Mouse (Mus musculus): Measurements from ENCODE around the gene Rbpj. TPM values are rescaled to one million over a fixed set of nuclear protein-coding genes. Genes with fewer than 3 reads are reported as not detected.

The Rbpj gene
- polyA plus RNA-seq, 1 experiment from 2014 or later, result 26.5 TPM

DNA sequence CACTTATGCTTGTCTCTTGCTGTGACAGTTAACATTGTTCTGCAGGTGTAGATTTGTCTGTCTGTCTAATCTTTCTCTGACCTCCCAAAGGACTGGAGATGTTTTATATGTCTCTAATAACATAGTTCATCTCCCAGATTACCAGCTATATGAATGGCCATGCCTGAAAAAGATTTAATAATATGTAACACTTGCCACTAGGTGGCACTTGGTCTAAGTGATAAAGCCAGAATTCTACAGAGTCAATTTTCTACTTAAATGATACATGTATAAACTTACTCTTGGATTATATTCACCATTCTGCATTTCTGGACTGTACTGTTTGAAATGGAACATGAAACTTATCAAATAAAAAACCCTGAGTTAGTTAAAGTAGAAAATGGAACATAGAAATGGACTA lies 132.6 kb downstream of the Rbpj start:
- H3K9ac ChIP-seq (ENCODE audit: low read depth, low read length), result no peak overlapping the region
- no peaks in the 10 kb centered on the region for H3K9me3 ChIP-seq (replicated peaks; ENCODE audit: control insufficient read depth, low read length, poor library complexity, severe bottlenecking)
- H3K27ac ChIP-seq (ENCODE audit: low read length), result no peak overlapping the region
- no peak overlapping the region for H3K4me3 ChIP-seq (ENCODE audit: low read depth, low read length)
- H3K4me2 ChIP-seq (ENCODE audit: low read length), result no peak overlapping the region
- no peak for ATAC-seq
- H3K4me1 ChIP-seq (ENCODE audit: control insufficient read depth, insufficient read depth, low read length), result peaks cover 10% of the 10 kb centered on the region
- no peaks in the 10 kb centered on the region for H3K36me3 ChIP-seq (ENCODE audit: control insufficient read depth, insufficient read depth, low read length)
- H3K27me3 ChIP-seq (ENCODE audit: control insufficient read depth, insufficient read depth, low read depth, low read length), result no peaks in the 10 kb centered on the region

DNA sequence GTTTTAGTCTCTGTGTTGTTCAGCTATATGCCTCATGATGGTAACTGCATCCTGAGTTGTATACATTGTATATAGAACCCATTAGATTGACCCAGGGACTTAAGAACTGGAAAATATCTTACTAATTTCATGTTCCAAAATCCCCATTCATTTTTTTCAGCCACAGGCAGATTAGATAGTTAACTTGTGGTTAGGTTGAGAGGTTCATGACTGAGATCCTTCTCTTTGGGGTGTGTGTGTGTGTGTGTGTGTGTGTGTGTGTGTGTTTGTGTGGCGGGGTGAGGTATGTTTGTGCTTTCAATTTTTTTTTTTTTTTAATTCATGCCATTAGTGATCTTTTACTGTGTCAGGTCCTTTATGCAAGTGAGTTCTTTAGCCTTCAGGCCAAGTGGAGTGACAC lies 133.2 kb downstream of the Rbpj start:
- no peaks in the 10 kb centered on the region for H3K9me3 ChIP-seq (replicated peaks; ENCODE audit: control insufficient read depth, low read length, poor library complexity, severe bottlenecking)
- no peak overlapping the region for H3K4me3 ChIP-seq (ENCODE audit: low read depth, low read length)
- 91% methylated on average over 1 of the region's 1 CpGs for WGBS
- H3K4me2 ChIP-seq (ENCODE audit: low read length), result no peak overlapping the region
- ATAC-seq, result no peak
- H3K36me3 ChIP-seq (ENCODE audit: control insufficient read depth, insufficient read depth, low read length), result no peaks in the 10 kb centered on the region
- H3K9ac ChIP-seq (ENCODE audit: low read depth, low read length), result no peak overlapping the region
- no peaks in the 10 kb centered on the region for H3K27me3 ChIP-seq (ENCODE audit: control insufficient read depth, insufficient read depth, low read depth, low read length)
- no peak overlapping the region for H3K27ac ChIP-seq (ENCODE audit: low read length)
- peaks cover 7% of the 10 kb centered on the region for H3K4me1 ChIP-seq (ENCODE audit: control insufficient read depth, insufficient read depth, low read length)

DNA sequence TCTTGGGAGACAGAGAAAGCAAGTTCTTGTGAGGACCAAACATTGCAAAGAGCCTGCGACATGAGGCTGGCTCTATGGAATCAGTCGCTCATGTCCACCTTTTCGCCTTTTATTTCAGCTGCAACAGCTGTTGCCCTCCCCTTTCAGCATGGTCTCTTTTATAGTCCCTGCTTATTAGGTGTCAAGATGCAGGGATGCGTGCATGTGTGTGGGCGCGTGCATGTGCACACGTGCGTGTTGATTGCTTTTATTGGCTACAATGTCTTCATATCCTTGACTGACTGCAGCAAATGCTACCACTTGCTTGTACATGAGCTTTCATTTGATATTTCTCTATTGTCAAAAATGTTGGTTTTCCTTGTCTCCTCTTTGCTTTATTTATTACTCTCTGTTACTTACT lies 136.2 kb downstream of the Rbpj start:
- no peak; the same call in 1 of the 2 replicates for ATAC-seq
- H3K4me1 ChIP-seq (ENCODE audit: control insufficient read depth, insufficient read depth, low read length), result peaks cover 1% of the 10 kb centered on the region; the same call in 1 of the 2 replicates
- H3K27me3 ChIP-seq (ENCODE audit: control insufficient read depth, insufficient read depth, low read depth, low read length), result no peaks in the 10 kb centered on the region
- no peak overlapping the region for H3K4me3 ChIP-seq (ENCODE audit: low read depth, low read length)
- no peak overlapping the region for H3K27ac ChIP-seq (ENCODE audit: low read length)
- H3K4me2 ChIP-seq (ENCODE audit: low read length), result no peak overlapping the region
- H3K9me3 ChIP-seq (replicated peaks; ENCODE audit: control insufficient read depth, low read length, poor library complexity, severe bottlenecking), result no peaks in the 10 kb centered on the region
- H3K9ac ChIP-seq (ENCODE audit: low read depth, low read length), result no peak overlapping the region
- 79% methylated on average over 8 of the region's 8 CpGs for WGBS
- no peaks in the 10 kb centered on the region for H3K36me3 ChIP-seq (ENCODE audit: control insufficient read depth, insufficient read depth, low read length)

DNA sequence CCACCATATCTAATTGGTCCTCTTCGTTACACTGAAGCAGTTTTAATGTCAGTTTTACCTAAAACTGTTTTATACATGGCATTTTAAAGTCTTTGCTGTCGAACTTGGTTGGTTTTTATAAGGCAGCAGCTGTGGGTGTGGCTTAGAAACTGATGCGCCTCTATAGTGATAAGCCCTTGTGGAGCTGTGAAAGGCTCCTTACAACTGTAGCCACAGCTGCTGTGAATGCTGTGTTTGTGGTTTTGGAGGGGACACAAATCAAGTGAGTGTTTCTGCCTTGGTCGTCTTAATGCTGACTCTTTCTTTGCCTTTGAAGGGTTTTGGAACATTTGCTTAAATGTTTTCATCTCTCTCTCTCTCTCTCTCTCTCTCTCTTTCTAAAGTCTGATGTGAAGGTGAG lies 139.5 kb downstream of the Rbpj start:
- Histone ChIP-seq H3K27me3 (ENCODE audit: control insufficient read depth, insufficient read depth, low read depth, low read length) (no peaks in the 10 kb centered on the region), H3K4me1 (ENCODE audit: control insufficient read depth, insufficient read depth, low read length) (peaks cover 5% of the 10 kb centered on the region; the same call in 1 of the 2 replicates), H3K36me3 (ENCODE audit: control insufficient read depth, insufficient read depth, low read length) (no peaks in the 10 kb centered on the region), H3K4me2 (ENCODE audit: low read length) (no peak overlapping the region), H3K27ac (ENCODE audit: low read length) (no peak overlapping the region), H3K9me3 (replicated peaks; ENCODE audit: control insufficient read depth, low read length, poor library complexity, severe bottlenecking) (no peaks in the 10 kb centered on the region), H3K4me3 (ENCODE audit: low read depth, low read length) (no peak overlapping the region), H3K9ac (ENCODE audit: low read depth, low read length) (no peak overlapping the region)
- no peak for ATAC-seq
- WGBS, result 90% methylated on average over 4 of the region's 4 CpGs

DNA sequence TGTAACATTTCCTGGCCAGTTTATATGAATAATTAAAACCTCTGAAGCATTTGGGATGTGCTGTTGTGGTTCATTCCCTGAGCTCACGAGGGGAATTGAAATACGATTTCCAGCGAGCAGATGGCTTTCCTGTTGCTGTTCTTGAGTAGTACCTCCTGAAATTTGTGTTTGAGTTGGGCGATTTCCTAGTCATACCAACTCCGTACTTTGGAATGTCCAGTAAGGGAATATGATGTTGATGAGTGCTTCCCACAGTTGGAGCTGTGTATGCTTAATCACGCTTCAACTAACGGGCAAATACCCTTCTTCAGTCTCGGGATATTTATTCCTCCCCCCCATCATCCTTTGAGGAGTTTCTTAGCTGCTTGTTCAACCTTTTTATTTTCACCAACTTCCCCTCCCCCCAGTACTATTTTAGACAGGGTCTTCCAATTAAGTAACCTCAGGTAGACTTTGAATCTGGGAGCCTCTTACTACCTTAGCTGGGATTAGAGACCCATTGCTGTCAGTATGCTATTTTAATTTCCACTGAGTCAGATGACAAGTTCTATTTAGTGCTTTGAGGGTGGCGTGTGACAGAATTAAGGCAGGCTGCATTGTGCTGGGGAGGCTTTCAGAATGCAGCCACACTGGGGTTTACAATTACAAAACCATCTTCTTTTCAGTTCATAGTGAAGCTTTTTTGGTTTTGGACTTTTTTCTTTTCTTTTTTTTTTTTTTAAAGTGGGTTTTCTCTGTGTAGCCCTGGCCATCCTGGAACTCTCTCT lies 141.5 kb downstream of the Rbpj start:
- Histone ChIP-seq H3K27me3 (ENCODE audit: control insufficient read depth, insufficient read depth, low read depth, low read length) (no peaks in the 10 kb centered on the region), H3K9ac (ENCODE audit: low read depth, low read length) (no peak overlapping the region), H3K9me3 (replicated peaks; ENCODE audit: control insufficient read depth, low read length, poor library complexity, severe bottlenecking) (no peaks in the 10 kb centered on the region), H3K4me2 (ENCODE audit: low read length) (no peak overlapping the region), H3K27ac (ENCODE audit: low read length) (no peak overlapping the region), H3K36me3 (ENCODE audit: control insufficient read depth, insufficient read depth, low read length) (no peaks in the 10 kb centered on the region), H3K4me1 (ENCODE audit: control insufficient read depth, insufficient read depth, low read length) (peaks cover 5% of the 10 kb centered on the region; the same call in 1 of the 2 replicates), H3K4me3 (ENCODE audit: low read depth, low read length) (no peak overlapping the region)
- WGBS, result 58% methylated on average over 9 of the region's 9 CpGs
- ATAC-seq, result no peak

DNA sequence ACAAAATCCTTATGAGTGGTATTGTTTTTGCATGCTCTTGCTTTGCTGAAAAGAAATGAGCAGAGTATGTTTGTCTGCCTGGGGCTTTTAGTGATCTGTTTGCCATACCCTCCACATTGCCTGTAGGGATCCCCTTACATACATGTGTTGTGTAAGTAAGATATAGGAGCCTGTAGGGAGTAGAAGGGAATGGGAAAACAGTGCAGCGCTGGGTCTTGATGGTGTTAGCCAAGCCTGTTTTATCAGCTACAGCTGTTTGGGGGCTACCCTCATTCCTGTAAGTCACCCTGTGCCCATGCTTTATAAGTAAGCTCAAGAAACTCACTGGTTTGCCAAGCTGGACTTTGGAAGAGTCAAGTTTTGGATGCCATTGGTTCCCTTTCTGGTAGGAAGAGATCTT lies 152.9 kb downstream of the Rbpj start:
- Histone ChIP-seq H3K4me3 (ENCODE audit: low read depth, low read length) (no peak overlapping the region), H3K36me3 (ENCODE audit: control insufficient read depth, insufficient read depth, low read length) (no peaks in the 10 kb centered on the region), H3K27me3 (ENCODE audit: control insufficient read depth, insufficient read depth, low read depth, low read length) (no peaks in the 10 kb centered on the region), H3K9ac (ENCODE audit: low read depth, low read length) (no peak overlapping the region), H3K4me1 (ENCODE audit: control insufficient read depth, insufficient read depth, low read length) (peaks cover 5% of the 10 kb centered on the region; the same call in 1 of the 2 replicates), H3K27ac (ENCODE audit: low read length) (no peak overlapping the region), H3K4me2 (ENCODE audit: low read length) (no peak overlapping the region), H3K9me3 (replicated peaks; ENCODE audit: control insufficient read depth, low read length, poor library complexity, severe bottlenecking) (no peaks in the 10 kb centered on the region)
- no peak for ATAC-seq
- 100% methylated on average over 1 of the region's 1 CpGs for WGBS

DNA sequence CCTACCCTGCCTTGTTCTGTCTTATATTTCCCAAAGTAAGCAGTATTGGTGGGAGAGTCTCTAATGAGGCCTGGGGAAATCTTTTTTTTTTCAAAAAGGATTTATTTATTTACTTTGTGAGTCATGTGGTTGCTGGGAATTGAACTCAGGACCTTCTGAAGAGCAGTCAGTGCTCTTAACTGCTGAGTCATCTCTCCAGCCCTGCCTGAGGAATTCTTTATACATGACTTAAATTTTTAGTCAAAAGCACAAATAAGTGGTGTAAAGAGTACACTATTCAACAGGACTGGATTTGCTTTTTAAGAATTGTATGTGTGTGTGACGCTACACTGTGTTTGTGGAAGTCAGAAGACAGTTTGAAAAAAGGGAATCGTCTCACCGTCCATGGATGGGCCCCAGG lies 166.1 kb downstream of the Rbpj start:
- Histone ChIP-seq H3K9me3 (replicated peaks; ENCODE audit: control insufficient read depth, low read length, poor library complexity, severe bottlenecking) (no peaks in the 10 kb centered on the region), H3K36me3 (ENCODE audit: control insufficient read depth, insufficient read depth, low read length) (peaks cover 5% of the 10 kb centered on the region; the same call in 1 of the 2 replicates), H3K4me3 (ENCODE audit: low read depth, low read length) (no peak overlapping the region), H3K27ac (ENCODE audit: low read length) (no peak overlapping the region), H3K9ac (ENCODE audit: low read depth, low read length) (no peak overlapping the region), H3K4me2 (ENCODE audit: low read length) (no peak overlapping the region), H3K27me3 (ENCODE audit: control insufficient read depth, insufficient read depth, low read depth, low read length) (no peaks in the 10 kb centered on the region), H3K4me1 (ENCODE audit: control insufficient read depth, insufficient read depth, low read length) (no peaks in the 10 kb centered on the region)
- 87% methylated on average over 3 of the region's 3 CpGs for WGBS
- ATAC-seq, result no peak

DNA sequence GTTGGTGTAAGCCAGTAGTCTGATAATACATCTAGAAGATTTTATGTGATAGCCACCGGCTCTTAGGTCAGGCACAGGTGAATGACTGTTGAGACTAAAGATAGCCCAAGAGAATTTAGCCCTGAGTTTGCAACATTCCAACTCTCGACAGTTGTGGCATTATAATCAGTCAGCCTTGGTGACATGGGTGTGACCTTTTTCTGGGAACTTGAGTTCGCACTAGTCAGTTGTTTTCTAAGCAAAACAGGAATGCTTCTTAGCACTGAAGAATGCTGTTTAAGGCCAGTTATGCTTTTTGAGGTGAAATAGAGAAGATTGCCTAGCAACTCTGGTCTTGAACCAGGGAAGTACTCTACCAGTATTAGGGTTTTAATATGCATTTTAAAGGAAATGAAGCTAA lies 170.8 kb downstream of the Rbpj start:
- H3K4me3 ChIP-seq (ENCODE audit: low read depth, low read length), result no peak overlapping the region
- WGBS, result 85% methylated on average over 3 of the region's 3 CpGs
- no peaks in the 10 kb centered on the region for H3K9me3 ChIP-seq (replicated peaks; ENCODE audit: control insufficient read depth, low read length, poor library complexity, severe bottlenecking)
- H3K27ac ChIP-seq (ENCODE audit: low read length), result no peak overlapping the region
- H3K9ac ChIP-seq (ENCODE audit: low read depth, low read length), result no peak overlapping the region
- no peaks in the 10 kb centered on the region for H3K27me3 ChIP-seq (ENCODE audit: control insufficient read depth, insufficient read depth, low read depth, low read length)
- no peak for ATAC-seq
- no peaks in the 10 kb centered on the region for H3K4me1 ChIP-seq (ENCODE audit: control insufficient read depth, insufficient read depth, low read length)
- H3K36me3 ChIP-seq (ENCODE audit: control insufficient read depth, insufficient read depth, low read length), result no peaks in the 10 kb centered on the region
- H3K4me2 ChIP-seq (ENCODE audit: low read length), result no peak overlapping the region

DNA sequence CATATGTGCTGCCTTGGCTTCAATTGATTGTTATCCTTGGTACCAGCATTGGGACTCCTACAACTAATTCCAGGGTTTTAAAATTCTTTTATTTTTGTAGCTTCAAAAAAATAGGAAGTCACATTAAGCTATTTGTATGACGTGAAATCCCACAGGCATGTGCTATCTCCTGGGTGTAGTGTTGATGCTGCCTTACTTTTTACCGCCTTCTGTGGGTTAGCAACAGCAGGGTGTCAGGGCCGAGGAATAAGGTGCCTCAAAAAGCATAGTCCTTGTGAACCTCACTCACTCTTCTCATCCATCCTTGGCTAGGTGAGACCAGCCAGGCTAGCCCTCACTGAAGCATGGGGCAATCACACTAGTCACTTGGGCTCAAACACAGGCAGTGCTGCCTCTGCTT lies 171.3 kb downstream of the Rbpj start:
- no peak overlapping the region for H3K4me3 ChIP-seq (ENCODE audit: low read depth, low read length)
- 0 out of 2 replicates have a peak, but pooled peaks cover under 1% of the 10 kb centered on the region for H3K36me3 ChIP-seq (ENCODE audit: control insufficient read depth, insufficient read depth, low read length)
- no peak overlapping the region for H3K27ac ChIP-seq (ENCODE audit: low read length)
- H3K4me2 ChIP-seq (ENCODE audit: low read length), result no peak overlapping the region
- no peak overlapping the region for H3K9ac ChIP-seq (ENCODE audit: low read depth, low read length)
- no peaks in the 10 kb centered on the region for H3K4me1 ChIP-seq (ENCODE audit: control insufficient read depth, insufficient read depth, low read length)
- H3K9me3 ChIP-seq (replicated peaks; ENCODE audit: control insufficient read depth, low read length, poor library complexity, severe bottlenecking), result no peaks in the 10 kb centered on the region
- no peaks in the 10 kb centered on the region for H3K27me3 ChIP-seq (ENCODE audit: control insufficient read depth, insufficient read depth, low read depth, low read length)
- 91% methylated on average over 3 of the region's 3 CpGs for WGBS
- ATAC-seq, result no peak

Data from midbrain, embryonic 16.5 days (tissue).